Mouse (Mus musculus): Measurements from ENCODE around the gene Pde6c. TPM values are rescaled to one million over a fixed set of nuclear protein-coding genes. Genes with fewer than 3 reads are reported as not detected.

Pde6c gene
- not detected for total RNA-seq (2022)

- DNase-seq, result no peak
Observed at GRCm38 (mm10) chr19:38132481-38132880, at the start of gene Pde6c. Gene Pde6c, plus strand, starts transcription at chr19:38132781.

- no peak for DNase-seq
Observed at GRCm38 (mm10) chr19:38082931-38083525, 49.6 kb upstream of the Pde6c start.

DNA sequence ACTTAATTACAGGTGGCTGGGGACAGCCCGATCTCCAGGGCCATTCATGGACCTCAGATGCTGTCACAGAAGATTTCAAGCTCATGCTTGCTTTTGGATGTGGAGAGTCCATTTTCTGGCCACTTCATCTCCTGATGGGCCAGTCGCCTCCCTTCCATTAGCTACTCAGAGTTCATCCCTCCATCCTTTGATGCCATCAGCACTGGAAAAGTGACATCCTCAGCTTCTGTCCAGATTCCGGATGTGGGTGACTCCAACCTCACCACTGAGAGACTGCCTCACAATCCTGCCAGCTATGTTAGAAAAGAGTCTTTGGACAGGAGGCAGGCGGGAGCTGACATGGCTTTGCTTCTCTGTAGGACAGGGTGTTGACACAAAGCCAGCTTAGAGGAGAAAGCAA is 46.7 kb upstream of the Pde6c start:
- no peak for DNase-seq

DNA sequence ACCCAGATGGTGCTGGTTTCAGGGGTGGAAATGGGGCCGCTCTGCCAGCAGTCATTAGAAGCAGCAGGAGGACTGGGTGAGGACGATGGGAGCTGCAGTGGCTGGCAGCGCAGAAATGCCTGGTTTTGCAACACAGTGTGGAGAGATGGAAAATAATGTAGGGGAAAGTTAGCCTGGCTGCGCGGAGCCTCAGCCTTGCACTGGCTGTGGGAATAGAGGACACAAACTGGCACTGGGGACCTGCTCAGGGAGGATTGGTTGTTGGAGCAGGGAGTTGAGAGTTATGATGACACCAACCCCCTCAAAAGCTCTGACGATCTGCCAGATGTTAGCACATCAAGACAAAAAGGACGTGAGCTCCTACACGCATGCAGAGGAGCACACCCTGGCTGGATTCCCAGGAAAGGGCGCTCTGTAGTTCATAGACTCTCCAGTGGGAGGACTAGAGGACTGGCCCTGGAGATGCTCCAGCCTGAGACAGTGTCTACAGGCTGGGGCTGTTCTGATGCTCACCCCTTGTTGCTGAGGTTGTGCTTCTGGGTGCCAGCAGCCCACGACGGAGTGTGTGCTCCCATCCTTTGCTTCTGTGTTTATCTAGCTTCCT is 45.5 kb upstream of the Pde6c start:
- peak; percentile 41 for DNase-seq

DNA sequence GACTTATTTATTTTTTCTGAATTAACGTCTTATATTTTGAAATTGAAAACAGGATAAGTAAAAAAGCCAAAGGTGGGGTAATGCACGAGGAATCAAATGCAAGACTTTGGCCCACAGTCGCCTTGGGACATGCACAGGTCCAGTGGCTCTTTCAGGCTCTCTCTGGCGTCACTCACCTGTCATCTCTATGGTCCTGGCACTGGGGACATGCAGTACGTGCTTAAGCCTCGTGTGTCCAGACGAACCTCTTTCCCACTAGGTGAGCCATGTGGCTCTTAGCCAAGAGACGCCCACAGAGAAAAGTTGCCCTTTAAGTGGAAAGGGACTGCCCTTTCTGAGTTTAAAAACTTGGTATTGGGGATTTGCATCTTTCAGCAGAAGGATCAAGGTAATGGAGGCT is 43.2 kb upstream of the Pde6c start:
- DNase-seq, result no peak

DNA sequence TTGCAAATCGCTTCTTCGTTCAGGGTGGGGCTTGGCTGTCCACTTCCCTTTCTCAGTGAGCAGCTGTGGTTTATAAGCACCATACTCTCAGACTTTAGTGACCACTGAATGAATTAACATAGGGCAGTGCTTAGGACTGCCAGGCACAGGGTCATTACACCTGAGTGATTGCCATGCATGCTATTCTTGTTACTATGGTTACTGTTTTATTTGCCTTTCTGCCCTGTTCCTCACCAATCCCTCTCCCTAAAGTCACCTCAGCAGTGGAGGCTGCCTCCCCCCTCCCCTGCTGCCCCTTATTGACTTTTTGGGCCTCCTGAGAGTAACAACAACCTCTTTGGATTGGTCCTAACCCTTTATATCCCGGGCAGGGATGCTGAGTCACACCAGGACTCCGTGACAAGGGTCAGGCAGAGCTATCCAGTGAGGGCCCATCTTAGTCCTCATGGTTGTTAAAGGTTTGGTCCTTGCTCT is 41.0 kb upstream of the Pde6c start:
- DNase-seq, result no peak

- DNase-seq, result no peak
Observed at GRCm38 (mm10) chr19:38096231-38096630, 36.4 kb upstream of the Pde6c start.

- peak; percentile 33 for DNase-seq
Observed at GRCm38 (mm10) chr19:38096858-38097758, 35.5 kb upstream of the Pde6c start, which contains the start of gene Ffar4. Gene Ffar4, plus strand, starts transcription at chr19:38097071.

DNA sequence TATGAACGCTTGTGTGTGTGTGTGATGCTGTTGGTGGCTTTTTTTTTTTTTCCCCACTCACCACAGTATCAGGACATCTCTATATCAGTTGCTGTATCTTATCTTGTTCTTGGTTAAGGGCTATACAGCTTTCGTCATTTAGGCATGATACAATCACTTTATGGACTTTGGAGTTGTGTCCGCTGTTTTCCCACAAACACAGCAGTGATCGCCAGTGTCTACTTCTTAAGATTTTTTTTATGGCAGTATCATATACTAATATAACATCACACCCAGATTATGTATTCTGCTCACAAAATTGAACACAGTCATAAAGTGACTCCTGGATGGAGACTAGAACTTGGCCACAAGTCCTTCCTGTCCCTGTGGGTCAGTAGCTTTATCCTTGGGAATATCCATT is 24.7 kb upstream of the Pde6c start:
- DNase-seq, result no peak

- no peak for DNase-seq
Observed at GRCm38 (mm10) chr19:38109506-38110242, 22.9 kb upstream of the Pde6c start.

GRCm38 (mm10) chr19:38111056-38111455 is 21.5 kb upstream of the Pde6c start:
- no peak for DNase-seq

GRCm38 (mm10) chr19:38112575-38112974 is 20.0 kb upstream of the Pde6c start:
- DNase-seq, result no peak

DNA sequence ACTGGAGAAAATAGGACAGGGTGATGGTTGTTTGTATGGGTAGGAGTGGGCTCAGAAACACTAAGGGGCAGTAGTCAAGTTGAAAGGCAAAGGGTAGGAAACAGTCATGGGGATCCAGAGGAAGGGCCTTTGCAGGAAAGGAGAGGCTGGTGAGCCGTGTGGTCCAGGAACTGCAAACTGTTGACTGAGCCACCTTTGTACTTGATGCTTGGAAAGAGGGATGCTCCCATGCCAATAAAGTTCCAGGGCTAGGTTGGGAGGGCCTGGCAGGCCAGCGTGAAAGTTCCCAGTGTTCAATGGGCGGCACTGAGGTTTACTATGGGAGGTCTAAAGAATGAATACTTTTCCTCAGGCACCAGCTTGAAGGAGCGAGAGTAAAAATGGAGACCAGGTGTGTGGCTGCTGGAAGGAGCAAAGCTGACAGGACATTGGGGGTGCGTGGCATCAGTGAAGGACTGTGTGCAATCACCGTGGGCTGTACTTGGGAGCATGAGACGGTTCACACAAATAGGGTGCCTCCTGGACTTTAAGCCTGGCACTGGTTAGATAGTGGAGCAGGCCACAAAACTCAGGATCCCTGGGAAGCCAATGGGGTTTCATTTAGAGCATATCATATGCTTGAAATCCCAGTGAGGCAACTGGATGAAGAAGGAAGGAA is 17.6 kb upstream of the Pde6c start:
- no peak for DNase-seq

DNA sequence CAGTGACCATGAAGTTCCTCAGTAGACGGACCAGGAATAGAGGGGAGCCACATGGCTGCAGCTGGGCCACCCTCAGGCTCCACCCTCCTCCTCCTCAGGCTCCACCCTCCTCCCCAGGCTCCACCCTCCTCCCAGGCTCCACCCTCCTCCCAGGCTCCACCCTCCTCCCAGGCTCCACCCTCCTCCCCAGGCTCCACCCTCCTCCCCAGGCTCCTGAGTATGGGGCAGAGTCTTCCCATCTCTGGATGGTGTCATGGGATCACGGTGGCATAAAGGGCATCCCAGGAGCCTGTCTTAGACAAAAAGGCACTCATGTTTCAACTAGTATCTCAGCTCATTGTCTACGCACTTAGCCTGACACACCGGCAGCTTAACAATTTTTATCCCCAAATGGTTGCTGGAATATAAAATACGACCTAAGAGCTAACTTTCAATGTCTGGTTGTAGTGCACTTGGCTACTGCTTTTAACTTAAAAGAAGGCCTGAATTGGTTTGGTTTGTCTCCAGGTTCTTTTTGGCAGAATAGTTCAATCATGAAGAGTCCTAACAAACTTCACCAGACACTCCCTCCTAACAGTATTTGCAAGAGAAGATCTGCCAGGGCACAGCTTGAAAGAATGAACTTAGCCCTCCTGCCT is 12.3 kb upstream of the Pde6c start:
- DNase-seq, result no peak

DNA sequence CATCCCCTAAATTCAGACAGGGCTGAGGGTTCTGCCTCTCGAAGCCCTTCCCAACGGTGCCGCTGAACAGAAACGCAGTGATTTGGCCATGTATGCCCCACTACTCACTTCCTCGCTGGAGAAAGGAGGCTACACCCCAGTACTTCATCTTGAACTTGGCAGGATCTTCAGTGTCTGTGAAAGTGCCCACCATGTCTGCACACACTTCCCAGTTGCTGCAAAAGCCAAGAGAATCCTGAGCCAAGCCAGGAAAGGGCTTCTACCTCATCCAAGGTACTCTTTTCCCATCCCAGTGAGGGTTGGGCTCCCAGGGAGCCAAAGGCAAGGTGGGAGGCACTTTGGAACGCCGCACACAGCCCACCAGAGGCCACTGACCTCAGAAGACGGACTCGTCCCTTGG is 8.7 kb upstream of the Pde6c start:
- no peak for DNase-seq

DNA sequence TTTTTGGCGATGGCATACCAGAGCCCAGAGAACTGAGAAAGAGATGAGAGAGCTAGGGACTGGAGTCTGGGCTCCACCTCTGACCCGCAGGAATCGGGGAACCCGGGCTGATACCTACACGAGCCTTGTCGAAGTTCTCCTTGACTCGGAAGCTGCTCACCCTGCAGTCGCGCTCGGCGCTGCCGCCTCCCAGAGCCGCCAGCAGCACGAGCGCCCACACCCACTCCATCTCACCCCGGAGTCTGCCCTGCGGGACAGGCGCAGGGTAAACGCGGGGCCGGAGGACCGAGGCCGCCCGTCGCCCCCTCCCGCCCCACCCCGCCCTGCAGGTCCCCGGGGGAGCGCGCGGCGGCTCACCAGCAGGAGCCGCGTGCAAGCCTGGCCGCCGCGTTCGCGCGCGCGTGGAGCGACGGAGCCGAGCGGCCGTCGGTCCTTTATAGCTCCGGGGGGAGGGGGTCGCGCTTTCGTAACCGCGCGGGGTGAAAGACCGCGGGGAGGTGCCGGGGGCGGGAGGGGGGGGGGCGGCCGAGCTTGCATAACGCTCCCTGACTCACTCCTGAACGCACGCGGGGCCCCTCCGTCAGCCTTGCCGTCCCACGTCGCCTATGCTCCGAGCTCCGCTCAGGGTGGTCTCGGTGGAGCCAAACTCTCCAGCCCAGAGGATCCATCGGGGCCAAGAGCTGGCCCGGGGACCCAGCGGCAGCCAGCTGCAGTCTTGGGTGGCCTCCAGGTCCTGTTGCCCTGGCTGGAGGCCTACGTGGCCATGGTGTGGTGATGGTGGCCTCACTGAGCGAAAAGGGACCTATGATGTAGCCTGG is 8.0 kb upstream of the Pde6c start:
- DNase-seq, result no peak

DNA sequence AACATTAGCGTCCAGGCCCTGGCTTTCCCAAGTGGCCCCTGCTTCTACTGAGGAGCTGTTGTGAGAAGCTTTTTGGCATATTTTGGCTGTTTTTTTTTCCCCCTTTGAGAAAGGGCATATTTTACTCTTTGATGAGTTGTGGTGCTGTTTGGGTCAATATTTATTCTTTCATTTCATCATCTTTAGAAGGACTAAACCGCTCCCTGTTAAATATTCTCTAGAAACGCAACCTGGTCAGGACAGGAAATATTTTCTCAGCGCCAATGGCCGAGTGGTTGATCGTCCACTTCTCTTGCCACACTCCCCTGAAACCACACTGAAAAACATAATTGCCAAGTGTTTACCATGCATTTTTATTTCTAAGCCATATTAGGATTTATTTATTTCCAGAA is 7.4 kb upstream of the Pde6c start, which contains the start of gene Rbp4:
Gene Rbp4 (minus strand): TSS at position 63 of the 392 bp plus-strand sequence.
- no peak for DNase-seq

DNA sequence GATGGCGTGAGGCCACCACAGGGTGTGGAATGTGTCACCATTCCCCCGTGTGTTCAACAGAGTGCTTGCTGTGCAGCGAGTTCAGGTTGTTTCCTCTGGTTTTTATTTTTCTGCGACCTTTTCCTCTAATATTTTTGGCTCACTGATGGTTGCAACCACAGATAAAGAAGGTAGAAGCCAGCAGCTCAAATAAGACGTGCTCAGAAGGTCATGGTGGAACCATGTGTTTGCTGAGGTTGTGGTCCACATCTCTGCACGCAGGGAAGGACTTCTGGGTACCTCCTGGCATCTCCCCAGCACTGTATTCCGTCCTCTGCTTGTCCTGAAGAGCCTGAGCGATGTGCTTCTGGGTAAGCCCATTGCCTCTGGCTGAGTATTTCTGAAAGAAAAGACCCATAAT is 5.9 kb upstream of the Pde6c start:
- no peak for DNase-seq

GRCm38 (mm10) chr19:38133986-38134385 is 1.4 kb downstream of the Pde6c start:
- DNase-seq, result no peak

- no peak for DNase-seq
Observed at GRCm38 (mm10) chr19:38134806-38135205, 2.2 kb downstream of the Pde6c start.

Measured in adrenal gland, adult 8-10 months (tissue).